Mouse (Mus musculus) layer of hippocampus, adult 9-11 months (tissue): ENCODE measurements around the gene Slc7a4.
"Not testable (repeated sequence)": the region's sequence is repeated elsewhere in the genome, so short reads cannot be mapped to it uniquely, and the experiment has no call there.

Experiments used
- DNase-seq: peaks from one replicate; pipeline ENCODE4 v3.0.0; 2022

Gene Slc7a4

DNA sequence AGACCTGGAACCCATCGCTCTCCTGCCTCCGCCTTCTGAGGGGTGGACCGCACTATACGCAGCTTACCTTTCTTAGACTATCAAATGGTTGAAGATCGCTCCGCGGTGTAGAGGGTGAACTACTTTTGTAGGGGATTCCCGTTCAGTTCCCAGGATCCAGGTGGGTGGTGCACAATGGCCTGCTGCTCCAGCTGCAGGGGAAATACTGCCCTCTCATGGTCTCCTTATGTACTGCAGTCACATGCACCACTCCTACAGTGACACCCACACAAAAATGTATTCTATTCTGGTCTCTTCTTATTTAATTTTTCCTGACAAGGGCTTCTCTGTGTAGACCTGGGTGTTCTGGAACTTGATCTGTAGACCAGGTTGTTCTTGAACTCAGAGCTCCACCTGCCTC is at the start of gene Slc7a4:
Gene Slc7a4 (minus strand): TSS at position 151 of the 400 bp plus-strand sequence.
- DNase-seq, result no peak

GRCm38 (mm10) chr16:17632580-17632979 is 49.6 kb upstream of the Slc7a4 start:
- DNase-seq, result no peak

GRCm38 (mm10) chr16:17626269-17626555 is 43.2 kb upstream of the Slc7a4 start:
- no peak for DNase-seq

DNA sequence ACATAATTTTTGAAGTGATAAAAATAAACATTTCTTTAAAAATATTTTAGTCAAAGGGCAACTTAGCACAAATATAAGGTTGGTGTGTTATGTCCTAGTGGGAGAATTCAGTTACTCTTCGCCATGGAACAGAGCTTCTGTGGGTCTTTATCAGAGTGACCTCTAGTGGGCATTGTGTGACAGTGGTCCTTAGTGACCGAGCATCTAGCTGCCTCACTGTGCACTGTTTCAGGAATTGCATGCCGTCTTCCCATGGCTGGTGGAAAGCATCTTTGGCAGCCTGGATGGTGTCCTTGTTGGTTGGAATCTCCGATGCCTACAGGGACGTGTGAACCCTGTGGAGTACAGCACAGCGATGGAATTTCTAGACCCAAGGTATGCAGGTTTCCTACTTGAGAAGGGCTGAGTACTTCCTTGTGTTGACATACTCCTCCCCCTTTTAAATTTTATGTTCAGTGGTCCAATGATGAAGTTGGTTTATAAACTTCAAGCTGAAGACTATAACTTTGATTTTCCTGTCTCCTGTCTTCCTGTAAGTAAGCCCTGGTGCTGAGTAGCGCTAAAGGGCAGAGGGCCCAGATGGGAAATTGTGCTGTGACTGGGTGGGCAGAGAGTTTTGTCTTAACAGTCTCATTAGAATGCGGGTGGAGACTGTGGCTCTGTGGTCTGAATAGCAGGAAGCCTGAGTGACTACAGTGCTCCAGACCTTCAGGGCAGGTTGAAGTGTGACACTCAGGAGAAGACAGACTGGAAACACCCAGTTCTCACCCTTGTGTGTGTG is 42.7 kb upstream of the Slc7a4 start:
- no peak for DNase-seq

DNA sequence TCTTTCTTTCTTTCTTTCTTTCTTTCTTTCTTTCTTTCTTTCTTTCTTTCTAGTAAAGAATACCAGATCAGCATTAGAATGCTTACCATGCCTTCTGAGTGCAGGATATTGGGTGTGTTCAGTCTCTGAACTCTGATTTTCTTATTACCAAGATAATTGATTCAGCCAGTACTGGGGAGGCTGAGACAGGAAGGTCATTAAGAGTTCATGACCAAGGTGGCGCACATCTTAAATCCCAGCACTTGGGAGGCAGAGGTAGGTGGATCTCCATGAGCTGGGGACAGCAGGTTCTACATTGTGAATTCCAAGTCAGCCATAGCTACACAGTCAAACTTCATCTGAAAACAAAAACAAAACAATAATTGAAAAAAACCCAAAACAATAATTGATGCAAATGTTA is 38.9 kb upstream of the Slc7a4 start:
- DNase-seq, result no peak

GRCm38 (mm10) chr16:17619198-17620105 is 36.4 kb upstream of the Slc7a4 start, which contains the start of gene Smpd4:
Gene Smpd4 (plus strand): TSS chr16:17619354.
- DNase-seq, result peak; percentile 76

- DNase-seq, result no peak
These were observed 35.0 kb upstream of the Slc7a4 start for GRCm38 (mm10) chr16:17617922-17618565.

- no peak for DNase-seq
These were observed 33.2 kb upstream of the Slc7a4 start for GRCm38 (mm10) chr16:17616212-17616611.

DNA sequence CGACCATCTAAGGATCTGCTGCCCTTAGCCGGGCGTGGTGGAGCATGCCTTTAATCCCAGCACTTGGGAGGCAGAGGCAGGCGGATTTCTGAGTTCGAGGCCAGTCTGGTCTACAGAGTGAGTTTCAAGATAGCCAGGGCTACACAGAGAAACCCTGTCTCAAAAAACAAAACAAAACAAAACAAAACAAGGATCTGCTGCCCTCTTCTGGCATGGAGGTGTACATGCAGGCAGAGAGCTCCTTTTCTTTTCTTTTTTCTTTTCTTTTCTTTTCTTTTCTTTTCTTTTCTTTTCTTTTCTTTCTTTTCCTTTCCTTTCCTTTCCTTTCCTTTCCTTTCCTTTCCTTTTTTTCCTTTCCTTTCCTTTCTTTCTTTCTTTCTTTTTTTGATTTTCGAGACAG is 31.7 kb upstream of the Slc7a4 start:
- DNase-seq, result not testable (repeated sequence)

DNA sequence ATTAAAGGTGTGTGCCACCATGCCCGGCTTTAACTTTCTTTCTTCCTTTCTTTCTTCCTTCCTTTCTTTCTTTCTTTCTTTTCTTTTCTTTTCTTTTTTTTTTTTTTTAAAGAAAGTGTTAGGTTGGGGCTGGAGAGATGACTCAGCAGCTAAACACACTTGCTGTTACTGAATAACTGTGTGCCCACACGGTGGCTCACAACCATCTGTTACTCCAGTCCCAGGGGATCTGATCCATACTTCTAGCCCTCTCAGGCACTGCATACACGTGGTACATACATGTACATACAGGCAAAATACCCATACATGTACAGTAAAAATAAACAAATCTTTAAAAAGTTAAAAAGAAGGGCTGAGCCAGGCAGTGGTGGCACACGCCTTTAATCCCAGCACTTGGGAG is 28.4 kb upstream of the Slc7a4 start:
- DNase-seq, result peak; percentile 40

DNA sequence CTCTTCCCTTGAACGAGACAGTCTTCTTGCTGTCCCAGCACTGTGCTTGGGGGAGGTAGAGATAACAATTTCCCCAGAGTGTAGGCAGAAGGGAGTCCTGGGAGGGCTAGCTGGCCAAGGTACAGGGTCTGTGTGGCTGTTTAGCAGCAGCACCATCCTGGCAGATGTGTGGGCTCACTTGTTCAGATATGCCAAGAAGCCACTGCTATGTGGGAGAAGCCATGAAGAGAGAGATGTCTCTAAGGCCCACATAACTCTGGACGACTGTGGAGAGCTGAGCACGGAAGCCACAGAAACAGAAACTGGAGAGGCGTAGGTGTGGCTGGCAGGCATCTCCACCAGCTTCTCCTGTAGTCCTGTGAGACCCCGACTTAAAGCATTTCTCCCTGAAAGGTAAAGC is 22.7 kb upstream of the Slc7a4 start:
- no peak for DNase-seq

DNA sequence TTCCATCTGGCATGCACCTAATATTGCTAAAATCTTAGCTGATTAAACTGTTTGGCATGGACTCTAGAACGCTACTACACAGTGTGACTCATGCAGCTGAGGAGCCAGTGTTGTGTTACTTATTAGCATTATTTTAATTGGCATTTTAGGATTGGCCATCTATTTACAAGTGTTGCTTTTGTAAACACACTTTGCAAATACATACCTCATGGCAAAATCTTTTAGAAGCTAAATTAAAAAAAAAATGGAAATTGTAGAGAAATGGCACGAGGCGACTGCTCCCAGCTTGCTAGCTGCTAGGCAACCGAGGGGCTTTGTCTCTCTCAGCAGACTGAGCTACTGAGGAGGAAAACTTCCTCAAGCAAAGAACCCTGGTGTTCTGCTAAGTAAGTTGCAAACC is 21.9 kb upstream of the Slc7a4 start:
- DNase-seq, result no peak

- no peak for DNase-seq
These were observed 18.0 kb upstream of the Slc7a4 start for GRCm38 (mm10) chr16:17600944-17601562.

DNA sequence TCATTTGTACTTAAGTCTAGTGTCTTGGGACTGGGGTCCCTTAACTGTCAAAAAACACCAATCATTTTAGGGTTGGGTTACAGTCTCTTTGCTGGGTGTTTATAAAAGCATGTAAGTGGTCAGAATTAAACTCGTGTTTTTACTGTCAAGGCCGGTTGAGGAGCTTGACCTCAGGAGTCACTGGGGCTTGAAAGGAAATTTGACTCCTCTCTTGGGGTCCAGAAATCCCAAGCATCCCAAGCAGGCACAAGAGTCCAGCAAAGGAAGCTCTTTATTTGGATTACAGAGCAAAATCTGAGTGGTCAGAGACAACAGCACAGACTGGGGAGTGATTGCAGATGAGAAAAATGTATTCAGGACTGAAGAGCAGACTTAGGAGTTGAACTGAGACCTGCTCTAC is 7.7 kb upstream of the Slc7a4 start:
- no peak for DNase-seq

DNA sequence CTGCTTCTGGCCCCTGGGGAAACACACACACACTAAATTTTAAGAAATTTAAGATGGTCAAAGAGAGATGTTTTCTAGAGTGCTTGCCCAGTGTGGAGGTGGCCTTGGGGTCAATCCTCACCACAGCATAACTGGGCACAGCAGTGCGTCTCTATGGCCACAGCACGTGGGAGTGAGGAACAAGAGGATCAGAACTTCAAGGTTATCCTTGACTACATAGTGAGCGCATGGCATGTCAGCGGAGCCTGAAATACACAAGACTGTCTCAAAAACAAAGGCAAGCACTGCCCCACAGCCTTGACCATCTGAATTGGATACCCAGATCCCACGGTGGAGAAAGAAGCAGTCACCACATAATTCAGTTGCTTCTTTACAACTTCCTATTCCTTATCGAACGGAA is 1.5 kb upstream of the Slc7a4 start:
- no peak for DNase-seq

GRCm38 (mm10) chr16:17576825-17577215 is 6.2 kb downstream of the Slc7a4 start:
- no peak for DNase-seq

- DNase-seq, result peak; percentile 76
These were observed 6.9 kb downstream of the Slc7a4 start for GRCm38 (mm10) chr16:17575870-17576824.

GRCm38 (mm10) chr16:17566186-17566585 is 16.8 kb downstream of the Slc7a4 start:
- DNase-seq, result no peak

GRCm38 (mm10) chr16:17564771-17565170 is 18.2 kb downstream of the Slc7a4 start:
- DNase-seq, result no peak

DNA sequence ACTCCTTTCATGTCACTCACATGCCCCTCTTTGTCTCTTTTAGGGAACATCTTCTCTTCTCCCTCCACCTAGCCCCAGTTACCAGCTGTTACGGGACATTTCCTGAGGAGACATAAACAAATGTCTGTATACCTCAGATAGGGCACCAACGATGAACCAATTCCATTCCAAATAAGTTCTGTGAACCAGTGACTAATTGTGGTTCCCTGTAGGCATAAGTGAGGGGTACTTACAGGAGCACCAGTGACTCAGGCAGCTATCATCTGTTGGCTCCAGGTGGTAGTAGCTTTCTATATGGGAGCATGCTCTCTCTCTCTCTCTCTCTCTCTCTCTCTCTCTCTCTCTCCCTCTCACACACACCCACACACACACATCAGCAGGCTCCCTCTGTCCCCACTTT is 18.8 kb downstream of the Slc7a4 start:
- peak; percentile 63 for DNase-seq

DNA sequence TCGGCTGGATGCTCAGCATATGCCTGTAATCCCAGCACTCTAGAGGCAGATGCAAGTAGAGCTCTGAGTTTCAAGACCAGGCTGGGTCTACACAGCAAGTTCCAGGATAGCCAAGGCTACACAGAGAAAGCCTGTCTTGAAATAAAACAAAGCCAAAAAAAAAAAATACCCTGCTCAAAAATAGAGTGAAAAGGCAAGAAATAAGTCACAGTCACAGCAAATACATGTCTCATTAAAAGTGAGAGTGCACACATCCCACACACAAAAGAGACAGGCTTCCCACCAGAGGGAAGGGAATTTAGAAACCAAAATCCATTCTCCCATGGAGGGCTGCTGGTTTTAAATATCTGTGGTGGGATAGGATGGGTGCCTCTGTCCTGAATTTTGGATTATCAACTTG is 19.4 kb downstream of the Slc7a4 start:
- no peak for DNase-seq

- no peak for DNase-seq
These were observed 21.2 kb downstream of the Slc7a4 start, which contains the start of gene P2rx6 for GRCm38 (mm10) chr16:17561751-17562208. Gene P2rx6 (plus strand): TSS chr16:17561885.
